Mouse (Mus musculus): ENCODE results near the gene Gda. TPM values are rescaled to one million over a fixed set of nuclear protein-coding genes. Genes with fewer than 3 reads are reported as not detected.

Gene Gda
- polyA plus RNA-seq, 1 experiment from 2014 or later, result 2.0 TPM

GRCm38 (mm10) chr19:21372395-21373072 is 100.7 kb downstream of the Gda start:
- Histone ChIP-seq H3K27ac (ENCODE audit: low read length) (no peak overlapping the region), H3K36me3 (ENCODE audit: insufficient read depth, low read length) (no peaks in the 10 kb centered on the region), H3K9me3 (ENCODE audit: low read length) (no peaks in the 10 kb centered on the region), H3K4me2 (replicated peaks; ENCODE audit: low read depth, low read length) (no peak overlapping the region), H3K27me3 (replicated peaks; ENCODE audit: insufficient read depth, low read length) (no peaks in the 10 kb centered on the region), H3K9ac (replicated peaks; ENCODE audit: low read depth) (no peak overlapping the region), H3K4me1 (ENCODE audit: insufficient read depth, low read depth, low read length) (no peaks in the 10 kb centered on the region), H3K4me3 (ENCODE audit: low read depth, low read length) (no peak overlapping the region)
- TF ChIP-seq CTCF (IDR thresholded peaks at IDR 0.05) (peak; percentile 45), EP300 (IDR thresholded peaks at IDR 0.05) (no peak)
- peak; percentile 32 for DNase-seq (ENCODE audit: low spot score)
- no peak for ATAC-seq
- WGBS, result 67% methylated on average over 12 of the region's 12 CpGs

DNA sequence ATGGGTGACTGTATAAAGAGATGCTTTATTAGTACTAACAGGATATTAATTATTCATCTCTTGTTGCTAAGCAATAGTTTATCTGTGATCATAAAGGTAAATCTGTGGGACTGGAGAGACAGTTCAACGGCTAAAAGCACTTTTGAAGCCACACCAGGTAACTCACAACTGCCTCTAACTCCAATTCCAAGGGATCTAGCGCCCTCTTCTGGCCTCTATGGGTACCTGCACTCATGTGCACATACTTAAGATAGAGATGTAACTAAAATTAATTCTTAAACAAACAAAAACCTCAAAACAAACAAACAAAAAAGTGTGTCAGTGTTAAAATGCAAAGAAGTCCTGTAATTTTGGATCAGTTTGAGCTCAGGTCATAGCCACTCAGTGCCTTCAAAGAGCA is 101.9 kb downstream of the Gda start:
- no peak overlapping the region for H3K4me2 ChIP-seq (replicated peaks; ENCODE audit: low read depth, low read length)
- WGBS, result 45% methylated on average over 2 of the region's 2 CpGs
- DNase-seq (ENCODE audit: low spot score), result no peak
- no peak overlapping the region for H3K4me3 ChIP-seq (ENCODE audit: low read depth, low read length)
- H3K27ac ChIP-seq (ENCODE audit: low read length), result no peak overlapping the region
- H3K4me1 ChIP-seq (ENCODE audit: insufficient read depth, low read depth, low read length), result no peaks in the 10 kb centered on the region
- H3K9me3 ChIP-seq (ENCODE audit: low read length), result no peaks in the 10 kb centered on the region
- H3K36me3 ChIP-seq (ENCODE audit: insufficient read depth, low read length), result no peaks in the 10 kb centered on the region
- TF ChIP-seq CTCF (IDR thresholded peaks at IDR 0.05), result peak; percentile 44
- no peak for TF ChIP-seq EP300 (IDR thresholded peaks at IDR 0.05)
- no peak for ATAC-seq
- H3K27me3 ChIP-seq (replicated peaks; ENCODE audit: insufficient read depth, low read length), result no peaks in the 10 kb centered on the region
- H3K9ac ChIP-seq (replicated peaks; ENCODE audit: low read depth), result no peak overlapping the region

DNA sequence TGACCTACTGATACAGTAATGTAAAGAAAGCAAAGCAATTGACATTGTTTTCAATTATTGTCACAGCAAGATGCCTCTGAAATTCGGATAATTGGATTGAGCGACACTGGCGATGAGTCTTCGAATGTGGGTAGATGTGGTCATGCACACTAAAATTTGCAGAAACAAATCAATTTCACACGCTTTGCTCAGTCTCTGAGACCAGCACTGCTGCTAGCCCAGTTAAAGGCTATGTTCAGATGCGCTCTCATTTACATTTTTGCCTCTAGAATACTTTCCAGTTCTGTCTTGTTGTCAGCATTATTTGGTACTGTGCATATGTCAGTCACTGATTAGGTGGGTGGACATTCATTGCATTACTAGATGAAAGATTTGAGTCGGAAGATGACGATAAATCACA is 102.5 kb downstream of the Gda start:
- no peak for DNase-seq (ENCODE audit: low spot score)
- ATAC-seq, result no peak
- Histone ChIP-seq H3K27me3 (replicated peaks; ENCODE audit: insufficient read depth, low read length) (no peaks in the 10 kb centered on the region), H3K9me3 (ENCODE audit: low read length) (no peaks in the 10 kb centered on the region), H3K4me1 (ENCODE audit: insufficient read depth, low read depth, low read length) (no peaks in the 10 kb centered on the region), H3K27ac (ENCODE audit: low read length) (no peak overlapping the region), H3K4me2 (replicated peaks; ENCODE audit: low read depth, low read length) (no peak overlapping the region), H3K36me3 (ENCODE audit: insufficient read depth, low read length) (no peaks in the 10 kb centered on the region), H3K4me3 (ENCODE audit: low read depth, low read length) (no peak overlapping the region), H3K9ac (replicated peaks; ENCODE audit: low read depth) (no peak overlapping the region)
- 86% methylated on average over 8 of the region's 8 CpGs for WGBS
- no peak for TF ChIP-seq EP300 (IDR thresholded peaks at IDR 0.05)
- no peak for TF ChIP-seq CTCF (IDR thresholded peaks at IDR 0.05)

DNA sequence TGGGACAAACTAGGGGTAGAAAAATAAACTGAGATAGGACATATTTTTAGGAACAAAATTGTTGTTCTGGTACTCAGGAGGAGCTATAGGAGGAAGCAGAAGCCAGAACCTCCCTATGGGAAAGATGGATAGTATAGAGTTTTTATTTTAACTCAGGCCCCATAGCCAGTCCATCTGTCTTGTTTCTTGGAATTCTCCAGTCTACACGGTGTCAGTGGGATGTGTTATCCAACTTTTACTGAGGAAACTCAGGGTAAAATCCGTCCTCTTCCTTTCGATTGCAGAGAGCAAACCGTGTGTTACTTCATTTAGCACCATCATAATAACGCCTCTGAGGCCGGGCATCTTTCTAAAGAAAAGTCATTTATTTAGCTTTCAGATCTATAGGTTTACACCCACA is 104.1 kb downstream of the Gda start:
- H3K9ac ChIP-seq (replicated peaks; ENCODE audit: low read depth), result no peak overlapping the region
- H3K4me1 ChIP-seq (ENCODE audit: insufficient read depth, low read depth, low read length), result no peaks in the 10 kb centered on the region
- H3K36me3 ChIP-seq (ENCODE audit: insufficient read depth, low read length), result no peaks in the 10 kb centered on the region
- H3K27me3 ChIP-seq (replicated peaks; ENCODE audit: insufficient read depth, low read length), result no peaks in the 10 kb centered on the region
- DNase-seq (ENCODE audit: low spot score), result no peak
- TF ChIP-seq CTCF (IDR thresholded peaks at IDR 0.05), result no peak
- TF ChIP-seq EP300 (IDR thresholded peaks at IDR 0.05), result no peak
- ATAC-seq, result no peak
- no peaks in the 10 kb centered on the region for H3K9me3 ChIP-seq (ENCODE audit: low read length)
- H3K27ac ChIP-seq (ENCODE audit: low read length), result no peak overlapping the region
- H3K4me2 ChIP-seq (replicated peaks; ENCODE audit: low read depth, low read length), result no peak overlapping the region
- 74% methylated on average over 6 of the region's 6 CpGs for WGBS
- no peak overlapping the region for H3K4me3 ChIP-seq (ENCODE audit: low read depth, low read length)

GRCm38 (mm10) chr19:21368595-21368994 is 104.7 kb downstream of the Gda start:
- no peak overlapping the region for H3K4me3 ChIP-seq (ENCODE audit: low read depth, low read length)
- DNase-seq (ENCODE audit: low spot score) (no peak), ATAC-seq (no peak)
- H3K36me3 ChIP-seq (ENCODE audit: insufficient read depth, low read length), result no peaks in the 10 kb centered on the region
- no peak overlapping the region for H3K9ac ChIP-seq (replicated peaks; ENCODE audit: low read depth)
- 79% methylated on average over 4 of the region's 4 CpGs for WGBS
- H3K9me3 ChIP-seq (ENCODE audit: low read length), result no peaks in the 10 kb centered on the region
- no peaks in the 10 kb centered on the region for H3K4me1 ChIP-seq (ENCODE audit: insufficient read depth, low read depth, low read length)
- no peak overlapping the region for H3K27ac ChIP-seq (ENCODE audit: low read length)
- H3K27me3 ChIP-seq (replicated peaks; ENCODE audit: insufficient read depth, low read length), result no peaks in the 10 kb centered on the region
- no peak for TF ChIP-seq EP300 (IDR thresholded peaks at IDR 0.05)
- no peak for TF ChIP-seq CTCF (IDR thresholded peaks at IDR 0.05)
- no peak overlapping the region for H3K4me2 ChIP-seq (replicated peaks; ENCODE audit: low read depth, low read length)

- H3K9ac ChIP-seq (replicated peaks; ENCODE audit: low read depth), result no peak overlapping the region
- ATAC-seq (no peak), DNase-seq (ENCODE audit: low spot score) (no peak)
- no peak overlapping the region for H3K27ac ChIP-seq (ENCODE audit: low read length)
- WGBS, result 88% methylated on average over 6 of the region's 6 CpGs
- H3K9me3 ChIP-seq (ENCODE audit: low read length), result no peaks in the 10 kb centered on the region
- no peak overlapping the region for H3K4me3 ChIP-seq (ENCODE audit: low read depth, low read length)
- no peaks in the 10 kb centered on the region for H3K27me3 ChIP-seq (replicated peaks; ENCODE audit: insufficient read depth, low read length)
- no peaks in the 10 kb centered on the region for H3K36me3 ChIP-seq (ENCODE audit: insufficient read depth, low read length)
- H3K4me2 ChIP-seq (replicated peaks; ENCODE audit: low read depth, low read length), result no peak overlapping the region
- TF ChIP-seq CTCF (IDR thresholded peaks at IDR 0.05), result no peak
- TF ChIP-seq EP300 (IDR thresholded peaks at IDR 0.05), result no peak
- no peaks in the 10 kb centered on the region for H3K4me1 ChIP-seq (ENCODE audit: insufficient read depth, low read depth, low read length)
Observed at GRCm38 (mm10) chr19:21357792-21358191, 115.5 kb downstream of the Gda start.

DNA sequence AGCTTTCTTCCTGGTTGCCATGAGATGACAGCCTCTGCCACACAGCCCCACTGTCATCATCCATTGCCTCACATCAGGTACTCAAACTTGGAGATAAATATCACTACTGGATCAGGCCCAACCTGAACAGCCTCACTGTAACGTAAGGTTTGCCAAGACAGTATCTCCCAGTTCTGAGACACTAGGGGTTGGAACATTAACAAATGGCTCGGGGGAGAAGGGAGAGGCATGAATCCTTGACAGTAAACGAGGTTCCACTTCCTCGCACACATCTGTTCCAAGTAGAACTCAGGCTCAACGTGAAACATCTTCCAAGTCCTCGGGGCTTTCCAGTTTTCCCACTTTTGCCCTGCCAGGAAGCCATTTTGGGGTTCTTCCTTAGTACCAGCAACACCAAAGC is 123.6 kb downstream of the Gda start:
- Histone ChIP-seq H3K4me2 (replicated peaks; ENCODE audit: low read depth, low read length) (no peak overlapping the region), H3K36me3 (ENCODE audit: insufficient read depth, low read length) (no peaks in the 10 kb centered on the region), H3K4me1 (ENCODE audit: insufficient read depth, low read depth, low read length) (no peaks in the 10 kb centered on the region), H3K9me3 (ENCODE audit: low read length) (no peaks in the 10 kb centered on the region), H3K27ac (ENCODE audit: low read length) (no peak overlapping the region), H3K9ac (replicated peaks; ENCODE audit: low read depth) (no peak overlapping the region), H3K27me3 (replicated peaks; ENCODE audit: insufficient read depth, low read length) (no peaks in the 10 kb centered on the region), H3K4me3 (ENCODE audit: low read depth, low read length) (no peak overlapping the region)
- ATAC-seq, result no peak
- TF ChIP-seq CTCF (IDR thresholded peaks at IDR 0.05) (no peak), EP300 (IDR thresholded peaks at IDR 0.05) (no peak)
- 73% methylated on average over 6 of the region's 6 CpGs for WGBS
- no peak for DNase-seq (ENCODE audit: low spot score)

All from lung, postnatal 0 days (tissue).